Mouse (Mus musculus) frontal cortex, postnatal 14 days (tissue): Measurements from ENCODE around the gene Phf21a.
A peak's percentile ranks its signal among the peaks of the same experiment; 100 is the strongest.

ENCODE experiments used
- DNase-seq, 2 experiments: peaks; one replicate each; pipeline ENCODE4 v3.0.0; 2022; ENCODE audit warnings: low spot score in 2 of 2

Phf21a gene

GRCm38 (mm10) chr2:92092817-92093216 lies at the start of gene Phf21a:
TSS of gene Phf21a (plus strand) at chr2:92093117.
- no peak for DNase-seq

DNA sequence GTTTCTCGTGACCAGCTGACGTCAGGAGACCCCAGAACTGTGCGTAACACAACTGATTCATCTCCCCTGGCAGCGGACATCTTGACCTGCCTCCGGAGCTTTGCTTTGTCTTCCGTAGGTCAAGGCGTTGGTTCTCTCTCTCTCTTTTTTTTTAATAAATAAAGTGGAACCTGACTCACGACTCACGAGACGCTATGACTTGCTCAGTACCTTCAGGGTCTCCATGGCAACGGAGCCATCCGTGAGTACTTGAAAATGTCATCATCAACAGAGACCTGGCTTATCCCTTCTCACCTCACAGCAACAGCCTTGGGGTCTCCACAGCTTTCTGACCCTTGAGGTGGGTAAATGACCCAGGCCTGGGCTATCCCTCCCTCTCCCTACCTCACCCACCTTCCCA lies 49.6 kb upstream of the Phf21a start:
- DNase-seq, result no peak

DNA sequence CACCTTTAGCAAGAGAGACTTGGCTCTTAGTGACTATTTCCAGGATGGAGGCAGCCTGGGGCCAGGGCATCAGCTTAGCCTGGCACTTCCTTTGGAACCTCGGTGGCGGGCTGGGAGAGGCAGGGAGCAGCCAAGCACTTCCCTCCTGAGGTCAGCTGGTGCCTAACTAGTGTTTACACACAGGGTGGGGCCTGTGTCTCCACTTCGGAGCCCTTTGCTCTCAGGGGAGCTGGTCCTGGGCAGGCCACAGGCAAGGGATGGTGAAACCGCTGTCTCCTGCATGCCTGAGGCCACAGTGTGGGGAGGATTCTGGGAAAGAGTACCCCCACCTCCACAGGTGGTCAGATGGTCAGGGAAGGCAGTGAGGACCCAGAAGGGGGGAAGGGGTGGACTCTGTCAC lies 45.3 kb upstream of the Phf21a start:
- no peak for DNase-seq

DNA sequence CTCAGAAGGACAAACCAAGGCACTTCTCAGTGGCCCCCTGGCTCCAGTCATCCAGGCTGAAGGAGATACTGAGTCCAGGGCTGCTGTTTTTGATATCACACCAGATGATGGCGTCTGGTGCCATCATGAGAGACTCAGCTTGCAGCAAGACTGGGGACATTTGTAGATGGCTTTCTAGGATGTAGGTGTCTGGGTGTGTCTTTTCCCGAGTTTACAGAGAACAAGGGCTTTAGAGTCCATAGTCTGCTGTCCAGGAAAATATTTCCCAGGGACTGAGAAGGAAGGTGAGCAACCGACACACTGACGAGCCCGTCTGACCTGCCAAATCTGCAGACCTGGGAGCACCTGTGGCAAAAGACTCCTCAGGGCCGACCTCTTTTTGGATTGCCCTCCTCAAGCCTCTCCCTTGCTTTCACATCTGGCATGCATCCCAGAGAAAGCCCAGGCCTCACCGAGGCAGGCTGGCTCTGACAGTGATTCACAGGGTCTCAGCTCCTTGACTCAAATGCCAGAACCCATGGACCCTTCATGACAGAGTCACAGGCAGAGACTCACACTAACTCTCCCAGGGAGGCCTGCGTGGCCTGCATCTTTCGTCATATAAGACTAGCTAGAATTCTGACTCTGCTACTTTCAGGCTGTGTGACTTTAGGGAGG lies 44.8 kb upstream of the Phf21a start:
- DNase-seq, result no peak

DNA sequence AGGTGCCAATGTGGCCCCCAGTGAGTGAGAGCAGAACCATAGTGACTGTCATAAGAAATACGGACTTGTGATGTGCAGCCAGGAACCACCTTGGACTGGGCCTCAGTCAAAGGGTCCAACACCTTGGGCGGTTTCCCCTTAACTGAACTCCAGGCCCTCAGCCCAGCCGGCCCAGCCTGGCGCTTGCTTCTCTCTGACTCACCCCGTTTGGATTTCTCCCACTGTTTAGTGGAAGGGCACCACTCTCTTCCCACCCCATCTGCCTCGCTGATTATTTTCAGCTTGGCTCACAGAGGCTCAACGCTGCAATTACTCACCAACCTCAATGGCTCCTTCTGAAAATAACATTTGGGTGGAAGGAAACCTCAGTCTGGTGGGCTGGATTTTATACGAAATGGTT lies 40.7 kb upstream of the Phf21a start:
- peak; percentile 34 to 35 for DNase-seq

- no peak for DNase-seq
These were observed 40.2 kb upstream of the Phf21a start for GRCm38 (mm10) chr2:92052754-92053153.

DNA sequence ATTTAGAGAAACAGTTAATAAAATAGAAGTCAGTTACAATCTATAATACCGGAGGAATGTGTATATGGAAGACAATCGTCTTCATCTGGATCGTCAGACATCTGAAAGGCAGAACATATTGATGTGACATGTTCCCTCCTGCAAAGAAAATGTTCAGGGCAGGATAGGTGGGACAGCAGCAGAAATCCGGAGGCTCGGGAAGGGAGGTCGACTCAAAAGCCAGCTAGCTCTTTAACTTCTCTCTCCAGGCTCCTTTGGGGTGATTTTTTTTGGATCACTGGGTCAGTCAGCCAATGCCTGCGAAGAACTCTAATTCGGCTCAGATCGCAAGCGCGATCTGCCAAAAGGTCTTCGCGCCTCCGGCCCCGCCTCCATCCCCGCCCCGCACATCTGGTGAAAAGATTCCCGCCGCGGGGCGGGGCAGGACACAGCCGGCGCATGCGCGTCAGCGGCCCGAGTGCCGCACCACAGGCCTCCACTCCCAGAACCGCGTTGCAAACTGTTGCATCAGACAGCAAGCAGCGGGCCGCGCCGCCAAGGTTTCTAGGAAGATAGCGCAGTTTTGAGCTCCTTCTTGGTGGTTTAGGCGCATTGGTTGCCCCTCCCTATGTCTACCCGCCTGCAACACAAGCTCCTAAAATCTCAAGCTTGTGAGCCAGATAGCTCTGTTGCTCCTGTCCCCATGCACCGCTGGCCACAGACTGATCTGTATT lies 37.7 kb upstream of the Phf21a start:
- peak; percentile 82 to 84 for DNase-seq

- peak; percentile 50 to 51 for DNase-seq
These were observed 37.1 kb upstream of the Phf21a start for GRCm38 (mm10) chr2:92055831-92056236.

- DNase-seq, result no peak
These were observed 36.2 kb upstream of the Phf21a start for GRCm38 (mm10) chr2:92056760-92057159.

DNA sequence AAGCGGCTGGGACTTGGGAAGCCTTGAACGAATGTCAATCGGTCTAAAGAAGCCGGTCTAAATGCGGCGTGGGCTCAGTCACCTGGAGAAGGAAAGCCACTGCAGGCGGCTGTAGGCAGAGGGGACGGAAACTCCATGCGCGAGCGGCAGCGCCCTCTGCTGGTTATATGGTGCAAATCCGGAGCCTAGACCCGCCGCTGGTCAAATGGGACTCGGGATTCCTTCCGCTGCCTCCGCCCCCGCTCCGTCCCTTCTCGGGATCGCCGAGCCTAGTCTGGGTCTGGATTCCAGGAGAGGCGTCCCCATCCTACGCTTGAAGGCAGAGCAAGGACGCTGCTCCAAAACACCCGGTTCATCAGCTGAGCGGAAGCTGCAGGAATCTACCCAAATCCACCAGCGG lies 34.4 kb upstream of the Phf21a start:
- DNase-seq, result peak; percentile 88 to 94

GRCm38 (mm10) chr2:92058936-92059335 lies 34.0 kb upstream of the Phf21a start:
- no peak for DNase-seq

DNA sequence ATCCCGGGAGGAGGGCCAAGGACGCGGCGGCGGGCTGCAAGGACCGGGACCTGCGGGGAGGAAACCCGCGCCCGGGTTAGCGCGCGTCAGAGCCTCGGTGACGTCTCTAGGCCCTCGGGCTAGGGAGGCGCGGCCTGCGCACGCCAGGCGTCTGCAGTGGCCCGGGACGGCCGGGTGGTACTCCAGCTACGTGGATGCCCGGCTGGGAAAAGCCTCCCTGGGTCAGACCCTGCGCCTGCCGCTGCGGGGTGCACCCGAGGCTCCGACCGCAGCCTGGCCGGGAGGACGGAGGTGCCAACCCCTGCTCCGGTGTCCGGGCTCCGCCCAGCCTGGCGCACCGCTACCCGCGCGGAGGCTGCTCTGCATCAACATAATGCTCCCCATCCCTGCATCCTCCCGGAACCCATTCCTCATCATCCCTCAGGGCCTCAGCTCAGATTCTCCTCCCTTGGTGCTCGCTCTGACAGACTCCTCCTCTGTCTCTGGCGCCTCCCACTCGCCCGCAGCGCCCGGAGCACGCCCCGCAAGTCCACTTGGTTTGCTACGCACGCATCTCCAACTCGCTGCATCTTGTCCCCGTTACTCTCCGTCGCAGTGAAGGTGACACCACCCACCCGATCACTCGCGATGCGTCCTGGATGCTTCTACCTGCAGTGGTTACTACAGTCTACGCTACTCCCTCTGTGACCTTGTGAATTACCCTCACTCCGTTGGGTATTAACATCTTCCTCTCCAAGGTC lies 33.3 kb upstream of the Phf21a start:
- DNase-seq, result peak; percentile 62 to 68

GRCm38 (mm10) chr2:92060291-92060690 lies 32.6 kb upstream of the Phf21a start:
- DNase-seq, result no peak

GRCm38 (mm10) chr2:92061337-92061736 lies 31.6 kb upstream of the Phf21a start:
- DNase-seq, result no peak

DNA sequence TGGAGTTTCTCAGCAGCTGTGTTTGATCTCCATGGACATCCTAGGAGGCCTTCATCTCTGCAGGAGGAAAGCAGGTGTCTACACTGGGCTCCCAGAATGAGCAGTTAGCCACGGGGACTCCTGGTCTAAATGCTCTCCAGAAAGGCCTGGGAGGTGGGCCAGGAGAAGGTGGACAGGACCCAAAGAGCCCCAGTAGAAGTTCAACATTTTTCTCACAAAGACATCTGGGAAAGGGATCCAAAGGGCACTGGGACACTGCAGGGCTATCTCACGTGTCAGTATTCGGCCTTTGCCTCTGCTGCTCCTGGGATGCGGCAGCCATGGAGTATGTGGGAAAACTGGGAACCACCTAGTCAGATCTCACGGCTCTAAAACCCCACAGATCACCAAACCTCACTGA lies 29.8 kb upstream of the Phf21a start:
- no peak for DNase-seq

DNA sequence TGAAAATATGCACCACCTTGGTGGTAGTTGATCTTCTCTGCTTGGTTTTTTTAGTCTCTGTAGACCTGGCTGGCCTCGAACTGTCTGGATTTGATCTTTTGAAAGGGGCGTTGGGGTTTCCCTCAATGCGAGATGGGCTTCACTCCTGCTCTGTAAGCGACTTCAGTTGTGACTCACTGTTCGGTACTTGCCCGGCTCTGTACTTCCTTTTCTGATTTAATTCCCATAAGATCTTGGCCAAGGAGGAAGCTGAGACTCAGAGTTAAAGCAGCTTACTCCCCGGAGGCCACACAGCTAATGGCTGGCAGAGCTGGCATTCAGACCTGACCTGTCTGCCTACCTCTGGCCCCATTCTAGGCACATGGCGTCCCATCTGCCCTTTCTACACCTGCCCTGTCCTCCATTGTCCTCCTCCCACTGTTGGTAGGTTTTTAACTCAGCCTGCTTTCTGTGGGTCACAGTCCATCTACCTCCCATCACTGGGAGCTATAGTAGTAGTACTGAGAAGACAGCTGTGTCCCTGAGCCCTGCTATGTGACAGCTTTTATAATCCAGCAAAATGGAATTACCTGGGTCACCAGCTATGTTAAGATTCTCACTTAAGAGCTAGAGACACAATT lies 27.5 kb upstream of the Phf21a start:
- no peak for DNase-seq

DNA sequence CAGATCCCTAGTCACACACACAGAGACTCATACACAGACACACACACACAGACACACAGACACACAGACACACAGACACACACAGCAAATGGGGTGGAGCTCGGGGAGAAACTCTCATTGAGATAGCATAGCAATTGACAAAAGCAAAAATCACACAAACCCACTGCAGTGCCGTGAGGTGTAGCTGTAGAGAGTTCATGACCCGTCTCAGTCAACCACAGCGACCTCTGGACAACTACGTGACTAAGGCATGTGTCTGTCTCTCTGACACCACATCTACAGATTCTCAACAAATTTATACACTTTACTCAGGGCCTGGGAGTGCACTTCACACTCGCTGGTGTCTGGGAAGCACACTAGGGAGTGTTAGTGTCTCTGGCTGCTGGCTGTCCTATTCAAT lies 27.0 kb upstream of the Phf21a start:
- no peak for DNase-seq

DNA sequence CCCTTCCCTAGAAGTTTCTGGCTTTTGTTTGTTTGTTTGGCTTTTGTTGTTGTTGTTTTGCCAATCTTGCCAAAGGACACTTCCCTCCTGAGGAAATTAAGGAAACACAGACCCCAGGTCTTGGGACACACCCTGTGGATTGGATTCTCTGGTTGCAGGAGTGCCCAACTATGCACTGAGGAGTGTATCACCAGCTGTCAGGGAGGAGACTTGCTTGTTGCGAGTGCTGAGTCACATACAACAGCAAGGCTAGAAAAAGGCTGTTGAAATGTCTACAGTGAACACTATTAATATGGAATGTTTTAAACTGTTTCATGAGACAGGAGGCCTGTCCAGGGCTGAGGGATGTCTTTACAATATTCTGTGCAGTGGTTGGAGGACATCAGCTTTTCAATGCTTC lies 26.0 kb upstream of the Phf21a start:
- no peak for DNase-seq

DNA sequence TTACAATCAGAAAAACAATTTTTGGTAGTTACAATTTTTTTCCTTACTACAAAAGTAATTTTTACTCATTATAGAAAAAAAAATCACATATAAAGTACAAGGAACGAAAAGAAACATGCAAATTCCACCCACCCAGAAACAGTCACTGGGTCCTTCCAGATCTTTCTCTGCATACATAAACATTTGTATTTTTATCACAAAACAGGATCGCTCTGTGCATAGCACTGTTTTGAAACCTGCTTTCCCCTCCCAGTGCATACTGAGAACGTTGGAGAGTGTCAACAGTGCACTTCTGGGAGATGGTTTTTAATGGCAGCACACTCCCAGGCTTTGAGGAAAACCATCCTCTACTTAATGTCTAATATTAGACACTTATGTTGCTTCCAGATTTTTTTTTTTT lies 25.3 kb upstream of the Phf21a start:
- DNase-seq, result no peak

DNA sequence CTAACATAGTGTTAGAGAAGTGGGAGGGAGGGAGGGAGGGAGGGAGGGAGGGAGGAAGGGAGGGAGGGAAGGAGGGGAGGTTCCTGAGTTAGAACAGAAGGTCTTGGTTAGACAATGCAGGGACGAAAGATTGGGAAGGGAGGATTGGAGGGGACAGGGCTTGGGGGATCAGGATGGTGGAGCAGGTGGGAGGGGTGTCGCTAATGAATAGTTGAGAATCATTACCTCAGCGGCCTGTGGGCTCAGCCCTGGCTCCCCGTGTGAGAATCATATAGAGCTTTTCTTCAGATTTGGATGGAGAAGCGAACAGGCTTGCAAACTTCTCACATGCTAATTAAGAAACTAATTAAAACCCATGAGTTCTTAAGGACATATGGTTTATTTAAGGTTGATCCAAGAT lies 23.3 kb upstream of the Phf21a start:
- no peak for DNase-seq

DNA sequence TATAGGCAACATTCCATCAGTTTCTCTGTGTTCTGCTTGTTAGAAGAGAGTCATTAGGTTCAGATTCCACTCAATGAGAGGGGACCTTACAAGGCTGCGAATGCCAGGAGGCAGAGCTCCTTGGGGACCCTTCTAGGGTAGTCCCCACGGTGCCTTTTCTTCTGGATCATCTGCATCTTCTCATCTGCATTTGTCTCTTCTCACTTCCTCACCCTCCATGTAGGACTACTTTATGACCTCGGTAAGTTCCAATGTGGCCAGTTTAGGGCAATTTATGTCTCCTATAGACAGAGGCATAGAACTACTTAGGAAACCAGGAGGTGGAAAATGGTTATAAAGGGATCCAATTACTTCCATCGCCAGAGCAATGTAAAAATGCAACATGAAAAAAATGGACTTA lies 21.8 kb upstream of the Phf21a start:
- no peak for DNase-seq

DNA sequence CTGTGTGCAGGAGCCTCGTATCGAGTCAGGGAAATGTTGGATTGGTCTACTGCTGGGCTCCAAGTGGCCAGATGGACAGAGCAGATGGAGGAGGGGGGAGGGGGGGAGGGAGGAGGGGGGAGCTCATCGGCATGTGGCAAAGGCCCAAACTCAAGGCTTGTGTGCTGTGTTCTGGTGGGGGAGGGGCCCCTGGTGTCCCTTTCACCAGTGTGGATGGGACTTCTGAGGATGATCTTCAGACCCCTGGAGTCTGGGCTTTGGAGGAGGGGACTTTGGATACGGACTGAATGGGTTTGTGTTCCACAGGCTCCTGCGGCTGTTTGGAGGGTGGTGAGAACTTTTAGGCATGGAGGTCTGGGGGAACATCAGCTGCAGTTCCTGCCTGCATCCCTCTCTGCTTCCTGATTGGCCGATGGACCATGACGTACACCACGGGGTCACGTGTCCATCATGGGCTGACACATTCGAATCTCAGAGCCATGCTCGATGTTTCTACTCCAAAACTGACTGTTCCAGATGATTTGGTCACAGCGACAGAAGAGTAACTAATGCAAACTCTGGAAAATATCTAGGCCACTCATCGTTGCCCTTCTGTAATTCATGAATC lies 16.7 kb upstream of the Phf21a start:
- no peak for DNase-seq
